ENCODE assay signal across 18 mouse cellular contexts in the genomic region with DNA sequence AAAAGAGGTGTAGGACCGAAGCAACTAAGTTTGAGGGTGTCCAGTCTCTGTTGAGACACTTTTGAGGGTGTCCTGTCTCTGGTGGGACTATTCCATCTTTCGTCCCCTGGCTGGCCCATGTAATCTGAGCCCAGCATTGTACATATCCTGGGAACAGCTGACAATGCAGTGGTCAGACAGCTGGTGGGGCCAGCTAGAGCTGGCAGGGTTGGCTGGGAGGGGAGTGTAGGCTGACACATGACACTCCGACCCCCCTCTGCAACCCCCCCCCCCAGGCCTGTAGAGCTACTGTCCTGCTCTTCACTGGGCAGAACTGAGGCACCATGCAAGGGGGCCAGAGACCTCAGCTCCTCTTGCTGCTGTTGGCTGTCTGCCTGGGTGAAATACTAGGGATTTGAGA. TPM values are rescaled to one million over a fixed set of nuclear protein-coding genes. Genes with fewer than 3 reads are reported as not detected.
DNase-seq lines count a peak whose midpoint lies in the region; ATAC-seq and TF ChIP-seq lines count a peak whose summit lies in the region.
"Had no signal": no experiment of that assay in that cellular context is flagged by ENCODE, and none has a peak within 500 bp of the region (broad histone marks: within the 10 kb centered on the region; RNA-seq: fewer than 3 reads in every experiment).

No protein-coding gene starts in this region.

- H3K9ac ChIP-seq in kidney, embryonic 14.5 days (ENCODE audit: low read depth, low read length): no peak overlapping the region; the same call in 1 of the 2 replicates
- H3K9ac ChIP-seq in midbrain, embryonic 14.5 days (replicated peaks; ENCODE audit: low read length): no peak overlapping the region
- H3K9ac ChIP-seq in midbrain, postnatal 0 days (replicated peaks; ENCODE audit: low read length, poor library complexity, severe bottlenecking): no peak overlapping the region
- H3K9ac ChIP-seq in embryonic facial prominence, embryonic 15.5 days: no peak overlapping the region

- H3K36me3 ChIP-seq in kidney, embryonic 14.5 days (ENCODE audit: control insufficient read depth, insufficient read depth, low read length): no peaks in the 10 kb centered on the region
- no peaks in the 10 kb centered on the region for H3K36me3 ChIP-seq in midbrain, embryonic 14.5 days (ENCODE audit: control insufficient read depth, insufficient read depth, low read length)
- H3K36me3 ChIP-seq in midbrain, postnatal 0 days (ENCODE audit: insufficient read depth, low read length): no peaks in the 10 kb centered on the region
- H3K36me3 ChIP-seq in embryonic facial prominence, embryonic 15.5 days: no peaks in the 10 kb centered on the region

- 0 out of 2 replicates have a peak, but pooled peaks cover 5% of the 10 kb centered on the region for H3K4me1 ChIP-seq in kidney, embryonic 14.5 days (ENCODE audit: control insufficient read depth, insufficient read depth, low read length)
- no peaks in the 10 kb centered on the region for H3K4me1 ChIP-seq in midbrain, embryonic 14.5 days (ENCODE audit: control insufficient read depth, insufficient read depth, low read length)
- no peaks in the 10 kb centered on the region for H3K4me1 ChIP-seq in midbrain, postnatal 0 days (ENCODE audit: insufficient read depth, low read length)
- H3K4me1 ChIP-seq in embryonic facial prominence, embryonic 15.5 days: no peaks in the 10 kb centered on the region

- WGBS in kidney, embryonic 14.5 days: 32% methylated on average over 3 of the region's 3 CpGs
- WGBS in midbrain, embryonic 14.5 days: 49% methylated on average over 3 of the region's 3 CpGs
- WGBS in midbrain, postnatal 0 days: 42% methylated on average over 3 of the region's 3 CpGs
- WGBS in embryonic facial prominence, embryonic 15.5 days: 34% methylated on average over 3 of the region's 3 CpGs

- TF ChIP-seq CTCF in midbrain, postnatal 0 days (IDR thresholded peaks at IDR 0.05): no peak

- ATAC-seq in kidney, embryonic 14.5 days (ENCODE audit: low FRiP score, low TSS enrichment): peak; percentile 56
- ATAC-seq in midbrain, embryonic 14.5 days (ENCODE audit: low FRiP score, low TSS enrichment): 0 out of 2 replicates have a peak, but pooled peaks have one; percentile 17
- no peak for ATAC-seq in midbrain, postnatal 0 days (ENCODE audit: low FRiP score)
- peak; percentile 74 for ATAC-seq in embryonic facial prominence, embryonic 15.5 days (ENCODE audit: insufficient number of reproducible peaks, low FRiP score, low TSS enrichment, low read depth)
- ATAC-seq: midbrain, embryonic 16.5 days had no signal

- DNase-seq in kidney, postnatal 25 days: no peak
- no peak for DNase-seq in midbrain, embryonic 14.5 days
- no peak for DNase-seq in midbrain, postnatal 0 days (ENCODE audit: low spot score)
- no peak for DNase-seq in layer of hippocampus, adult 8-10 months (ENCODE audit: low spot score in 2 of 2)
- no peak for DNase-seq in adrenal gland, postnatal 14 days
- DNase-seq: cerebellum, adult 11 months; cerebellum, postnatal 25 days; heart, postnatal 14 days; kidney, postnatal 36 days; thymus, adult 18-20 months had no signal

- H3K27ac ChIP-seq in kidney, embryonic 14.5 days (ENCODE audit: low read depth, low read length): no peak overlapping the region
- H3K27ac ChIP-seq in midbrain, embryonic 14.5 days (replicated peaks; ENCODE audit: low read depth, low read length): no peak overlapping the region
- H3K27ac ChIP-seq in midbrain, postnatal 0 days (ENCODE audit: low read depth, low read length): no peak overlapping the region
- H3K27ac ChIP-seq in embryonic facial prominence, embryonic 15.5 days (replicated peaks): peak overlapping the region; percentile 65; the same call in 1 of the 2 replicates

- H3K27me3 ChIP-seq in kidney, embryonic 14.5 days (ENCODE audit: control insufficient read depth, insufficient read depth, low read length): no peaks in the 10 kb centered on the region; the same call in 1 of the 2 replicates
- 0 out of 2 replicates have a peak, but pooled peaks cover 8% of the 10 kb centered on the region for H3K27me3 ChIP-seq in midbrain, embryonic 14.5 days (ENCODE audit: control insufficient read depth, insufficient read depth, low read length)
- peaks cover 14% of the 10 kb centered on the region for H3K27me3 ChIP-seq in midbrain, postnatal 0 days (ENCODE audit: insufficient read depth, low read length)
- peaks cover 30% of the 10 kb centered on the region for H3K27me3 ChIP-seq in embryonic facial prominence, embryonic 15.5 days

- no peak overlapping the region for H3K4me3 ChIP-seq in kidney, embryonic 14.5 days (ENCODE audit: low read length)
- no peak overlapping the region for H3K4me3 ChIP-seq in midbrain, embryonic 14.5 days (replicated peaks; ENCODE audit: low read depth, low read length)
- H3K4me3 ChIP-seq in midbrain, postnatal 0 days (ENCODE audit: low read depth, low read length): no peak overlapping the region
- H3K4me3 ChIP-seq in embryonic facial prominence, embryonic 15.5 days (replicated peaks): no peak overlapping the region
- H3K4me3 ChIP-seq: erythroblast, embryonic 14.5 days had no signal

- no peaks in the 10 kb centered on the region for H3K9me3 ChIP-seq in kidney, embryonic 14.5 days (ENCODE audit: control insufficient read depth, low read length)
- no peaks in the 10 kb centered on the region for H3K9me3 ChIP-seq in midbrain, embryonic 14.5 days (ENCODE audit: control insufficient read depth, low read length)
- no peaks in the 10 kb centered on the region for H3K9me3 ChIP-seq in midbrain, postnatal 0 days (ENCODE audit: low read length)
- H3K9me3 ChIP-seq in embryonic facial prominence, embryonic 15.5 days (replicated peaks): no peaks in the 10 kb centered on the region

- H3K4me2 ChIP-seq in kidney, embryonic 14.5 days (replicated peaks; ENCODE audit: low read depth, low read length): no peak overlapping the region
- H3K4me2 ChIP-seq in midbrain, embryonic 14.5 days (ENCODE audit: low read length): no peak overlapping the region
- H3K4me2 ChIP-seq in midbrain, postnatal 0 days (ENCODE audit: low read depth, low read length, poor library complexity, severe bottlenecking): no peak overlapping the region
- H3K4me2 ChIP-seq in embryonic facial prominence, embryonic 15.5 days (replicated peaks): no peak overlapping the region

RNA-seq across cellular contexts. Expression of gene Chrng, which starts 1.0 kb away (rescaled TPM):
- 0.30 and 0.34 TPM in 2 replicates for polyA plus RNA-seq in kidney, embryonic 14.5 days (2014; fragmentation: Nextera tagmentation; extraction: Ambion mirVana)
- polyA plus RNA-seq in midbrain, embryonic 14.5 days (2014; fragmentation: Nextera tagmentation; extraction: Ambion mirVana): not detected in 2 replicates
- 0.49 TPM in 1 of 2 replicates, not detected in the other for total RNA-seq in midbrain, postnatal 0 days (2014; rRNA removed)
- not detected in 2 replicates for polyA plus RNA-seq in midbrain, postnatal 0 days (2015; fragmentation: Nextera tagmentation; extraction: Ambion mirVana)
- 24.4 and 34.2 TPM in 2 replicates for polyA plus RNA-seq in embryonic facial prominence, embryonic 15.5 days (2015; fragmentation: Nextera tagmentation; extraction: Ambion mirVana)
- not detected for total RNA-seq in layer of hippocampus, adult 8-10 months (2022)
- total RNA-seq in adrenal gland, postnatal 14 days (2021): not detected in 2 replicates
- total RNA-seq: adrenal gland, adult 18-20 months; heart, postnatal 14 days; liver, adult 2 months had no signal
- polyA plus RNA-seq: erythroblast, embryonic 14.5 days; liver, adult 2 months; midbrain, embryonic 16.5 days; neural tube, embryonic 14.5 days had no signal

RNA-seq across cellular contexts. Expression of gene Eif4e2, which starts 8.2 kb away (rescaled TPM):
- 122 and 150 TPM in 2 replicates for polyA plus RNA-seq in kidney, embryonic 14.5 days (2014; fragmentation: Nextera tagmentation; extraction: Ambion mirVana)
- 53.5 and 75.5 TPM in 2 replicates for polyA plus RNA-seq in midbrain, embryonic 14.5 days (2014; fragmentation: Nextera tagmentation; extraction: Ambion mirVana)
- 64.5 and 78.8 TPM in 2 replicates for total RNA-seq in midbrain, postnatal 0 days (2014; rRNA removed)
- polyA plus RNA-seq in midbrain, postnatal 0 days (2015; fragmentation: Nextera tagmentation; extraction: Ambion mirVana): 91.0 and 92.7 TPM in 2 replicates
- polyA plus RNA-seq in embryonic facial prominence, embryonic 15.5 days (2015; fragmentation: Nextera tagmentation; extraction: Ambion mirVana): 164 and 167 TPM in 2 replicates
- 10 to 100 TPM; 54.7 to 68.0 (median 59.8) TPM for total RNA-seq in layer of hippocampus, adult 8-10 months (2022)
- 94.4 and 104 TPM in 2 replicates for total RNA-seq in adrenal gland, postnatal 14 days (2021)

RNA-seq across cellular contexts. Expression of gene Chrnd, which starts 15.1 kb away (rescaled TPM):
- polyA plus RNA-seq in kidney, embryonic 14.5 days (2014; fragmentation: Nextera tagmentation; extraction: Ambion mirVana): 0.13 and 0.62 TPM in 2 replicates
- not detected in 2 replicates for polyA plus RNA-seq in midbrain, embryonic 14.5 days (2014; fragmentation: Nextera tagmentation; extraction: Ambion mirVana)
- not detected in 2 replicates for total RNA-seq in midbrain, postnatal 0 days (2014; rRNA removed)
- not detected in 2 replicates for polyA plus RNA-seq in midbrain, postnatal 0 days (2015; fragmentation: Nextera tagmentation; extraction: Ambion mirVana)
- 9.0 and 12.3 TPM in 2 replicates for polyA plus RNA-seq in embryonic facial prominence, embryonic 15.5 days (2015; fragmentation: Nextera tagmentation; extraction: Ambion mirVana)
- total RNA-seq in layer of hippocampus, adult 8-10 months (2022): not detected
- total RNA-seq in adrenal gland, postnatal 14 days (2021): not detected in 2 replicates
- total RNA-seq: adrenal gland, adult 18-20 months; heart, postnatal 14 days; liver, adult 2 months had no signal
- polyA plus RNA-seq: erythroblast, embryonic 14.5 days; liver, adult 2 months; midbrain, embryonic 16.5 days; neural tube, embryonic 14.5 days had no signal

RNA-seq across cellular contexts. Expression of gene Prss56, which starts 22.4 kb away (rescaled TPM):
- not detected in 2 replicates for polyA plus RNA-seq in kidney, embryonic 14.5 days (2014; fragmentation: Nextera tagmentation; extraction: Ambion mirVana)
- polyA plus RNA-seq in midbrain, embryonic 14.5 days (2014; fragmentation: Nextera tagmentation; extraction: Ambion mirVana): 0.32 TPM in 1 of 2 replicates, not detected in the other
- total RNA-seq in midbrain, postnatal 0 days (2014; rRNA removed): 0.94 TPM in 1 of 2 replicates, not detected in the other
- polyA plus RNA-seq in midbrain, postnatal 0 days (2015; fragmentation: Nextera tagmentation; extraction: Ambion mirVana): 0.07 TPM in 1 of 2 replicates, not detected in the other
- polyA plus RNA-seq in embryonic facial prominence, embryonic 15.5 days (2015; fragmentation: Nextera tagmentation; extraction: Ambion mirVana): 0.20 and 0.21 TPM in 2 replicates
- total RNA-seq in layer of hippocampus, adult 8-10 months (2022): under 1 TPM in 1 of 4 experiments, not detected in 3; 0.14 TPM
- total RNA-seq in adrenal gland, postnatal 14 days (2021): not detected in 2 replicates
- total RNA-seq: adrenal gland, adult 18-20 months; gastrocnemius, adult 8-10 months; heart, postnatal 14 days; liver, adult 2 months had no signal
- polyA plus RNA-seq: erythroblast, embryonic 14.5 days; liver, adult 2 months; midbrain, embryonic 16.5 days had no signal

RNA-seq across cellular contexts. Expression of gene Ecel1, which starts 49.2 kb away (rescaled TPM):
- 0.11 and 0.20 TPM in 2 replicates for polyA plus RNA-seq in kidney, embryonic 14.5 days (2014; fragmentation: Nextera tagmentation; extraction: Ambion mirVana)
- polyA plus RNA-seq in midbrain, embryonic 14.5 days (2014; fragmentation: Nextera tagmentation; extraction: Ambion mirVana): 5.1 and 5.3 TPM in 2 replicates
- 15.8 and 16.2 TPM in 2 replicates for total RNA-seq in midbrain, postnatal 0 days (2014; rRNA removed)
- 16.7 and 18.9 TPM in 2 replicates for polyA plus RNA-seq in midbrain, postnatal 0 days (2015; fragmentation: Nextera tagmentation; extraction: Ambion mirVana)
- polyA plus RNA-seq in embryonic facial prominence, embryonic 15.5 days (2015; fragmentation: Nextera tagmentation; extraction: Ambion mirVana): 1.5 and 1.6 TPM in 2 replicates
- total RNA-seq in layer of hippocampus, adult 8-10 months (2022): 1 to 10 TPM; 2.3 to 5.3 (median 3.7) TPM
- total RNA-seq in adrenal gland, postnatal 14 days (2021): 0.70 and 2.6 TPM in 2 replicates
- total RNA-seq: gastrocnemius, adult 8-10 months; heart, postnatal 14 days; liver, adult 2 months had no signal
- polyA plus RNA-seq: erythroblast, embryonic 14.5 days; liver, adult 2 months had no signal

Comparison
In these comparisons a context has a peak if more than half of its experiments do, and no peak if none do; other contexts are left out.
1. RNA of gene Chrng, which starts 1.0 kb away (polyA plus RNA-seq): 24.4 to 34.2 TPM in embryonic facial prominence, embryonic 15.5 days; 0.30 to 0.34 TPM in kidney, embryonic 14.5 days, not detected in midbrain, embryonic 14.5 days and not detected in midbrain, postnatal 0 days; every median in the first group is over 10 times any median in the second.